ENCODE assay signal across 10 mouse cellular contexts in the genomic region with DNA sequence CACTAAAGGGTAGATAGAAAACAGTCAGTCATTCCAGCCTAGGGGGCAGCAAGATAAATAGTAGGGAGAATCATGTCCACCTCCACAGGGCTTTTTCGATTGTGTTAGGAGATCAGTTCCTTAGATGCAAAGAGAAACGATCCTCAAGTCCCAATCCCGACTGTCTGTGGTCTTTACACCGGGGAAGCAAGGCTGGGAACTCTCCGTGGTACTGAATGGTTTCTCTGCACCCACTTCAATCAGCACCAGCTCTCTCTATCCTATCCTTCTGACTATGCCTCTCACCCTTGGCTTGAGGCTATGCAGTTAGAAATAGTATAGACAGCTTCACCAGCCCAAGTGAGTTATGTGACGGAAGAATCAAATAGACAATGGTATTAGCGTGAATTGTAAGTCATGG. TPM values are rescaled to one million over a fixed set of nuclear protein-coding genes. Genes with fewer than 3 reads are reported as not detected.
A peak's percentile ranks its signal among the peaks of the same experiment; 100 is the strongest.
DNase-seq lines count a peak whose midpoint lies in the region; ATAC-seq lines count a peak whose summit lies in the region.
"Had no signal": no experiment of that assay in that cellular context is flagged by ENCODE, and none has a peak within 500 bp of the region (broad histone marks: within the 10 kb centered on the region; RNA-seq: fewer than 3 reads in every experiment).

No protein-coding gene starts in this region.

- no peaks in the 10 kb centered on the region for H3K4me1 ChIP-seq in midbrain, embryonic 11.5 days (ENCODE audit: control insufficient read depth, insufficient read depth, low read length)
- H3K4me1 ChIP-seq in midbrain, embryonic 16.5 days (ENCODE audit: control insufficient read depth, insufficient read depth, low read length): no peaks in the 10 kb centered on the region
- H3K4me1 ChIP-seq: embryonic facial prominence, embryonic 12.5 days; hindbrain, embryonic 15.5 days had no signal

- 27% methylated on average over 7 of the region's 7 CpGs for WGBS in midbrain, embryonic 11.5 days
- 27% methylated on average over 7 of the region's 7 CpGs for WGBS in midbrain, embryonic 16.5 days

- no peak overlapping the region for H3K4me2 ChIP-seq in midbrain, embryonic 11.5 days
- no peak overlapping the region for H3K4me2 ChIP-seq in midbrain, embryonic 16.5 days (ENCODE audit: low read length)
- H3K4me2 ChIP-seq: embryonic facial prominence, embryonic 12.5 days; hindbrain, embryonic 15.5 days had no signal

- no peak overlapping the region for H3K4me3 ChIP-seq in midbrain, embryonic 11.5 days (ENCODE audit: low read depth, low read length)
- no peak overlapping the region for H3K4me3 ChIP-seq in midbrain, embryonic 16.5 days (ENCODE audit: low read depth, low read length)
- H3K4me3 ChIP-seq: embryonic facial prominence, embryonic 12.5 days; hindbrain, embryonic 15.5 days had no signal

- no peaks in the 10 kb centered on the region for H3K27me3 ChIP-seq in midbrain, embryonic 11.5 days (ENCODE audit: control insufficient read depth, insufficient read depth, low read length)
- no peaks in the 10 kb centered on the region for H3K27me3 ChIP-seq in midbrain, embryonic 16.5 days (ENCODE audit: control insufficient read depth, insufficient read depth, low read depth, low read length)
- H3K27me3 ChIP-seq: hindbrain, embryonic 15.5 days had no signal

- H3K9ac ChIP-seq in midbrain, embryonic 11.5 days (ENCODE audit: low read length): no peak overlapping the region
- H3K9ac ChIP-seq in midbrain, embryonic 16.5 days (ENCODE audit: low read depth, low read length): no peak overlapping the region
- H3K9ac ChIP-seq: embryonic facial prominence, embryonic 12.5 days; hindbrain, embryonic 15.5 days had no signal

- ATAC-seq in midbrain, embryonic 11.5 days (ENCODE audit: low FRiP score): no peak
- ATAC-seq in midbrain, embryonic 16.5 days: no peak

- H3K9me3 ChIP-seq in midbrain, embryonic 11.5 days (ENCODE audit: control insufficient read depth, low read length): no peaks in the 10 kb centered on the region
- H3K9me3 ChIP-seq in midbrain, embryonic 16.5 days (replicated peaks; ENCODE audit: control insufficient read depth, low read length, poor library complexity, severe bottlenecking): no peaks in the 10 kb centered on the region
- H3K9me3 ChIP-seq: embryonic facial prominence, embryonic 12.5 days; hindbrain, embryonic 15.5 days had no signal

- H3K27ac ChIP-seq in midbrain, embryonic 11.5 days (ENCODE audit: low read depth, low read length): no peak overlapping the region
- no peak overlapping the region for H3K27ac ChIP-seq in midbrain, embryonic 16.5 days (ENCODE audit: low read length)
- H3K27ac ChIP-seq: embryonic facial prominence, embryonic 12.5 days; hindbrain, embryonic 15.5 days had no signal

- no peaks in the 10 kb centered on the region for H3K36me3 ChIP-seq in midbrain, embryonic 11.5 days (ENCODE audit: control insufficient read depth, insufficient read depth, low read length)
- H3K36me3 ChIP-seq in midbrain, embryonic 16.5 days (ENCODE audit: control insufficient read depth, insufficient read depth, low read length): no peaks in the 10 kb centered on the region
- H3K36me3 ChIP-seq: embryonic facial prominence, embryonic 12.5 days; hindbrain, embryonic 15.5 days had no signal

- DNase-seq in adrenal gland, postnatal 14 days: peak; percentile 77
- no peak for DNase-seq in adrenal gland, adult 8-10 months
- DNase-seq in midbrain, embryonic 11.5 days (ENCODE audit: low spot score, missing footprints): peak; percentile 83
- DNase-seq in forelimb bud, embryonic 11.5 days (ENCODE audit: low read depth, low spot score): peak; percentile 82
- DNase-seq in retina, postnatal 1 day: peak; percentile 58
- no peak for DNase-seq in layer of hippocampus, postnatal 36 days
- no peak for DNase-seq in cerebellum, adult 11-12 months

RNA-seq across cellular contexts. Expression of gene Saysd1, which starts 44.8 kb away (rescaled TPM):
- total RNA-seq in adrenal gland, postnatal 14 days (2021): 6.2 and 7.1 TPM in 2 replicates
- 1 to 10 TPM; 7.8 to 9.4 (median 9.1) TPM for total RNA-seq in adrenal gland, adult 8-10 months (2022)
- 11.3 and 12.6 TPM in 2 replicates for polyA plus RNA-seq in midbrain, embryonic 11.5 days (2014; fragmentation: Nextera tagmentation; extraction: Ambion mirVana)
- 11.6 and 12.6 TPM in 2 replicates for polyA plus RNA-seq in midbrain, embryonic 16.5 days (2015; fragmentation: Nextera tagmentation; extraction: Ambion mirVana)
- 1 to 10 TPM; 6.0 to 6.2 TPM for total RNA-seq in layer of hippocampus, postnatal 36 days (2021)

Comparison
In these comparisons a context has a peak if more than half of its experiments do, and no peak if none do; other contexts are left out.
1. DNase-seq: peak in adrenal gland, postnatal 14 days (single experiment), midbrain, embryonic 11.5 days (single experiment), forelimb bud, embryonic 11.5 days (single experiment) and retina, postnatal 1 day (single experiment); none in adrenal gland, adult 8-10 months (single experiment), layer of hippocampus, postnatal 36 days (0 of 2) and cerebellum, adult 11-12 months (single experiment).